Mouse (Mus musculus): ENCODE measurements around the gene Ror2. TPM values are rescaled to one million over a fixed set of nuclear protein-coding genes. Genes with fewer than 3 reads are reported as not detected.

Ror2 gene
- polyA plus RNA-seq, 1 experiment from 2014 or later: 11.7 TPM

DNA sequence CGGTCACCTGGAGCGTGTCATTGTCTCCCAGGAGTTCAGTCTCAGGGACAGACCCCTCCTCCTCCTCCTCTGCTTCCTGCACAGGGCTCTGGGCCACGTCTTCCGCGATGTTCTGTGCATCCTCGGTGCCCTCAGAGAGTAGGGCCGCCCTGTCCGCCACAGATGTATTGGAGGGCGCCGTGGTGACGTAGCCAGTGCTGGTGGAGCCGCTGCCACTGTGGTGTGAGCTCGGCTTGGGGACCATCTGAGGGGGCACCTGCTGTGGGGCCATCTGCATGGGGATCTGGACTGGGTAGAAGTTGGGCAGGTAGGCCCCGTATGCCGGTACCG, 175.7 kb downstream of the Ror2 start:
- Histone ChIP-seq H3K4me3 (no peak overlapping the region), H3K9ac (replicated peaks) (no peak overlapping the region), H3K4me1 (peaks cover 5% of the 10 kb centered on the region; the same call in 1 of the 2 replicates), H3K36me3 (no peaks in the 10 kb centered on the region), H3K4me2 (replicated peaks) (no peak overlapping the region; the same call in 1 of the 2 replicates), H3K27me3 (no peaks in the 10 kb centered on the region), H3K9me3 (no peaks in the 10 kb centered on the region), H3K27ac (replicated peaks) (no peak overlapping the region)
- 86% methylated on average over 16 of the region's 16 CpGs for WGBS
- peak; percentile 38; the same call in 1 of the 2 replicates for ATAC-seq (ENCODE audit: low FRiP score, low read depth)

DNA sequence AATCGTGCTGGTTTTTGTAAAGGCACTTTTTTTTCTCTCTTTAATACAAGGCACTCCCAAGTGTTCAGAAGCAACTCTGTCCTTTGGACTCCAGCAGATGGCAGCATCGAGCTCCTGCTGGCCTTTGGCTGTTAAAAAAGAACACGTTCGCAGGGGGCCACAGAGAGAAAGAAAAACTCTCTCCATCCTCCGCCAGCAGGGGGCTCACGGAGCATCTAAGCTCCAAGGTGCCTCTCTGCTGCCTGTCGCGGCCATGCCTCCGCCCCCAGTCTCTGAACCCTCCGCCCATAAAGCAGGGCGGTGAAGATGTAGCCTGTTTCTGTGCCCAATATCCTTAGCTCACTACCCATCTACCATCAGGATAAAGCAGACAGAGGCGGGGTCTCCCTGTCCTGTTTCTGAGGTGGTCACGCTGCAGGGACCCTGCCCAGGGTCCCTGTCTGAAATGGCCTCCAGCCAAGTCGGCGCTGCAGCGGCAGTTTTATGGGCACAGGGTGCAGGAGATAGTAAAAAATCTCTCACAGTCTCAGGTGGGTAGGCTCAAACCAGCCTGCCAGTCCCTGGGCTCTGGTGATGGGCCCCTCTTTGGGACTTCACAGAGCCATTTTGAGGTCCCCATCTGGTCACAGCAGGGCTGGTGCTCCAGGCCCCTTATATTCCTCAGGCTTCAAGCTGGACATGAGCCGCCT, 176.2 kb downstream of the Ror2 start:
- Histone ChIP-seq H3K27me3 (no peaks in the 10 kb centered on the region), H3K27ac (replicated peaks) (no peak overlapping the region), H3K9ac (replicated peaks) (0 out of 2 replicates have a peak overlapping the region, but pooled peaks have one; percentile 15), H3K4me3 (peak overlapping the region; percentile 26), H3K9me3 (no peaks in the 10 kb centered on the region), H3K4me1 (peaks cover 5% of the 10 kb centered on the region; the same call in 1 of the 2 replicates), H3K36me3 (no peaks in the 10 kb centered on the region), H3K4me2 (replicated peaks) (peak overlapping the region; percentile 47)
- peak; percentile 81 for ATAC-seq (ENCODE audit: low FRiP score, low read depth)
- 26% methylated on average over 17 of the region's 17 CpGs for WGBS

GRCm38 (mm10) chr13:53106676-53107075, 179.2 kb downstream of the Ror2 start:
- ATAC-seq (ENCODE audit: low FRiP score, low read depth): no peak
- Histone ChIP-seq H3K27me3 (no peaks in the 10 kb centered on the region), H3K27ac (replicated peaks) (no peak overlapping the region), H3K9me3 (no peaks in the 10 kb centered on the region), H3K4me1 (peaks cover 5% of the 10 kb centered on the region; the same call in 1 of the 2 replicates), H3K4me2 (replicated peaks) (no peak overlapping the region), H3K36me3 (no peaks in the 10 kb centered on the region), H3K9ac (replicated peaks) (no peak overlapping the region), H3K4me3 (no peak overlapping the region)
- WGBS: 89% methylated on average over 13 of the region's 13 CpGs

DNA sequence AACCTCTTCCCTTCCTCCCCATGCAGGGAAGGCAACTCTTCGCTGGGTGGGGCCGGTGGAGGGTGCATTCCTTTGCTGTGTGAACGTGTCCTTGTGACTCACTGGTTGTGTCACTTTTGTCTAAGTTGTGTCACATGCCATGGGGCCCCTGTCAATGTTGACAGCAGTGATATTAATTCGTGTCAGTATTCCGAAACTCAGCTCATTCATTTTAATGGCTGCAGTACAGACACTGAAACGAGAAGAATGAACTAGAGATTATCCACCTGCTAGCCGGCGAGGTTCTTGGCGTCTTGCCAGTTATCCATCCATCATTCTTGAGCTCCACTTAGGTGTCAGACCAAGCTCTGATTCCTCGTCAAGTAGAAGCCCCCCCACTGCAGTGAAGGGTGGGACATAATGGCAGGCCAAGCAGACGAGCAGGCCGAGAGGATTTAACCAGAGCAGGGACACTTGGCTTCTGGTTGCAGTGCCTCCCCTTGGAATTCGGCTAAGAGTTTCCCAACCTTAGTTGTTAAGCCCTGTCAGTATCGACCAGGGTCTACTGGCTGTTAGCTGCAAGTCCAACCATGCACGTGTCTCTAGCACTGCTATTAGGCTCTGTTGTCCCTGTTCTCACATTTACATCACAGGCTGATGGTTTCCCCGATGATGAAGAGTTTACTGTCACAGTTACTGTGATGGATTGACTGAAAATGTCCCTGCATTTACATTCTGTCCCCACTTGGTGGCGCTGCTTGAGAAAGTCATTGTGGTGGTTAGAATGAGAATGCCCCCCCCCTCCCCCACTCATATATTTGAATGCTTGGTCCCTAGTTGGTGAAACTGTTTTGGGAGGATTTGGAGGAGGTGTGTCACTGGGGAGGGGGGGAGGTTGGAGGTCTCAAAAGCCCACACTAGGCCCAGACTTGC, 185.9 kb downstream of the Ror2 start:
- H3K9me3 ChIP-seq: no peaks in the 10 kb centered on the region
- peaks cover 8% of the 10 kb centered on the region for H3K4me1 ChIP-seq
- ATAC-seq (ENCODE audit: low FRiP score, low read depth): peak; percentile 63
- WGBS: 47% methylated on average over 17 of the region's 17 CpGs
- H3K27me3 ChIP-seq: peaks cover 14% of the 10 kb centered on the region
- H3K4me3 ChIP-seq: no peak overlapping the region
- no peaks in the 10 kb centered on the region for H3K36me3 ChIP-seq
- no peak overlapping the region for H3K9ac ChIP-seq (replicated peaks)
- H3K4me2 ChIP-seq (replicated peaks): no peak overlapping the region
- H3K27ac ChIP-seq (replicated peaks): no peak overlapping the region

DNA sequence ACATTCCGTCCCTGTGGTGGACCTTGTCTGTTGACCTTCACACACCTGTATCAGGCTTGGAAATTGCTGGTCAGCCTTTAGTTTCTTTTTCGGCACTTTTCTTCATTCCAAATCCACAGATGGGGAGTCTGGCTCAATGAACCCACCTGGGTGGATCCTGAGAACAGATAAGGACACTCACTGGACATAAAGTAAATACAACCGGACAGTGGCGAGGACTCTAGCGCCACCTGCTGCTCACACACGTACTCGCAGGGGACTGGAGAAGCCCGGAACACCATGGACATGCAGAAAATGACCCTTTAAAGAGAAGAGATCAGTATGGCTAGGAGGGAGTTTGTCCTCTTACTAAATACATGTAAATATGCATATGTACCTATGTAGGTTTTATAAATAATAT, 189.3 kb downstream of the Ror2 start:
- 20% methylated on average over 8 of the region's 8 CpGs for WGBS
- ATAC-seq (ENCODE audit: low FRiP score, low read depth): no peak
- no peak overlapping the region for H3K9ac ChIP-seq (replicated peaks)
- H3K36me3 ChIP-seq: no peaks in the 10 kb centered on the region
- H3K9me3 ChIP-seq: no peaks in the 10 kb centered on the region
- H3K4me3 ChIP-seq: no peak overlapping the region
- no peak overlapping the region for H3K4me2 ChIP-seq (replicated peaks)
- no peak overlapping the region for H3K27ac ChIP-seq (replicated peaks)
- peaks cover 8% of the 10 kb centered on the region for H3K4me1 ChIP-seq
- H3K27me3 ChIP-seq: peaks cover 14% of the 10 kb centered on the region

- Histone ChIP-seq H3K9ac (replicated peaks) (no peak overlapping the region), H3K27me3 (peaks cover 14% of the 10 kb centered on the region), H3K4me1 (peaks cover 7% of the 10 kb centered on the region), H3K9me3 (no peaks in the 10 kb centered on the region), H3K4me3 (no peak overlapping the region), H3K36me3 (no peaks in the 10 kb centered on the region), H3K4me2 (replicated peaks) (no peak overlapping the region), H3K27ac (replicated peaks) (no peak overlapping the region)
- ATAC-seq (ENCODE audit: low FRiP score, low read depth): no peak
- WGBS: 79% methylated on average over 17 of the region's 17 CpGs
Observed at GRCm38 (mm10) chr13:53095222-53095621, 190.7 kb downstream of the Ror2 start.

DNA sequence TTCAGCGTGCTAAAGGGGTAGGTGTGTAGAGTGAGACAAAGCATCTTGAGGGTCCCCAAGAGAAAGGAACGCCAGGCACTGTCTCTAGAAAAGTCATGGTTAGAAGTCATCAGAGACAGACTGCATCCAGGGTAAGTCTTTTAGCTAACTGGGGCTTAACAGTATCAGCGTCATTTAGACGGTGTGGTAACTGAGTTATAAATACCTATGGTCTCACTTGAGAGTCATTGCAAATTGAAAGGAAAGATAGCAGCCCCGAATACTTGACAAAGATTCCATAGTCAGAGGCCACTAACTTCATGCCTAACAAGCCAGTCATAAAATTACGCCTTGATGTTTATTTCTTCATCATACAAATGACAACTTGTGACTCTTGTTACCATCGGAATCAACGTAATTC, 191.3 kb downstream of the Ror2 start:
- Histone ChIP-seq H3K9me3 (no peaks in the 10 kb centered on the region), H3K4me3 (no peak overlapping the region), H3K4me1 (peaks cover 1% of the 10 kb centered on the region; the same call in 1 of the 2 replicates), H3K27me3 (peaks cover 14% of the 10 kb centered on the region), H3K4me2 (replicated peaks) (no peak overlapping the region), H3K36me3 (no peaks in the 10 kb centered on the region), H3K27ac (replicated peaks) (no peak overlapping the region), H3K9ac (replicated peaks) (no peak overlapping the region)
- WGBS: 91% methylated on average over 8 of the region's 8 CpGs
- ATAC-seq (ENCODE audit: low FRiP score, low read depth): no peak

GRCm38 (mm10) chr13:53093407-53093806, 192.5 kb downstream of the Ror2 start:
- Histone ChIP-seq H3K4me3 (no peak overlapping the region), H3K27ac (replicated peaks) (no peak overlapping the region), H3K9me3 (no peaks in the 10 kb centered on the region), H3K9ac (replicated peaks) (no peak overlapping the region), H3K27me3 (peaks cover 13% of the 10 kb centered on the region), H3K36me3 (no peaks in the 10 kb centered on the region), H3K4me1 (no peaks in the 10 kb centered on the region), H3K4me2 (replicated peaks) (no peak overlapping the region)
- WGBS: 75% methylated on average over 4 of the region's 4 CpGs
- ATAC-seq (ENCODE audit: low FRiP score, low read depth): no peak

- Histone ChIP-seq H3K9me3 (no peaks in the 10 kb centered on the region), H3K4me3 (no peak overlapping the region), H3K4me1 (no peaks in the 10 kb centered on the region), H3K36me3 (no peaks in the 10 kb centered on the region), H3K4me2 (replicated peaks) (no peak overlapping the region), H3K27ac (replicated peaks) (no peak overlapping the region), H3K9ac (replicated peaks) (no peak overlapping the region), H3K27me3 (no peaks in the 10 kb centered on the region)
- WGBS: 92% methylated on average over 23 of the region's 23 CpGs
- ATAC-seq (ENCODE audit: low FRiP score, low read depth): no peak
Observed at GRCm38 (mm10) chr13:53086552-53087282, 199.2 kb downstream of the Ror2 start.

DNA sequence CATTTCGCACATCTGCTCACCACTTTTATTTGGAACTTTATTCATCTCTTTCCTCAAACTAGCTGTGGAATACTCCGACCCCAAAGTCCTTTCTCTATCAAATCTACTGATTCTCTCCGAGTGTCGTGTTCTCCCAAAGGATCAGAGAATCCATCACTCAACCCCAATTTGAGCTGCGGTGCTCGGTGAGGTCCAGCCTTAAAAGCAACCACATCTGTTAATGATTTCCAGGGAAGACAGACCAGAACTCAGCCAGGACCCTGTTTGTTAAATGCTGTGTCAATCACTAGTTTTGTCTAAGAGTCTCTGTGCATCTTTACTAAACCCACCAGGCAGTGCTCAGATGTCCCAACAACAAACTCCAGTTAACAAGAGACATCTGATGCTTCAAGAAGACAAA, 204.1 kb downstream of the Ror2 start:
- Histone ChIP-seq H3K27ac (replicated peaks) (no peak overlapping the region), H3K9ac (replicated peaks) (no peak overlapping the region), H3K4me3 (no peak overlapping the region), H3K4me1 (peaks cover 13% of the 10 kb centered on the region), H3K9me3 (no peaks in the 10 kb centered on the region), H3K36me3 (no peaks in the 10 kb centered on the region), H3K4me2 (replicated peaks) (no peak overlapping the region), H3K27me3 (no peaks in the 10 kb centered on the region)
- 80% methylated on average over 6 of the region's 6 CpGs for WGBS
- no peak for ATAC-seq (ENCODE audit: low FRiP score, low read depth)

- peaks cover 13% of the 10 kb centered on the region for H3K4me1 ChIP-seq
- H3K4me2 ChIP-seq (replicated peaks): 0 out of 2 replicates have a peak overlapping the region, but pooled peaks have one; percentile 9
- H3K4me3 ChIP-seq: no peak overlapping the region
- no peaks in the 10 kb centered on the region for H3K27me3 ChIP-seq
- H3K36me3 ChIP-seq: no peaks in the 10 kb centered on the region
- ATAC-seq (ENCODE audit: low FRiP score, low read depth): peak; percentile 66
- 48% methylated on average over 15 of the region's 15 CpGs for WGBS
- no peaks in the 10 kb centered on the region for H3K9me3 ChIP-seq
- H3K9ac ChIP-seq (replicated peaks): no peak overlapping the region
- peak overlapping the region; percentile 56 for H3K27ac ChIP-seq (replicated peaks)
Observed at GRCm38 (mm10) chr13:53077732-53078345, 208.1 kb downstream of the Ror2 start.

All from midbrain, embryonic 12.5 days (tissue).